Mouse (Mus musculus) forebrain, embryonic 16.5 days (tissue): ENCODE measurements around the gene Mad1l1. TPM values are rescaled to one million over a fixed set of nuclear protein-coding genes. Genes with fewer than 3 reads are reported as not detected.
A peak's percentile ranks its signal among the peaks of the same experiment; 100 is the strongest.

ENCODE experiments used
- ATAC-seq: fragments of 200-750 bp; cut with Nextera tagmentation; 2 replicates; pipeline ENCODE4 v1.8.0; 2017; ENCODE audit warnings: mild to moderate bottlenecking, moderate library complexity
- H3K27ac ChIP-seq: fragments of 300-500 bp; sonication (generic); 2 replicates; pipeline ENCODE4 v1.5.1; 2014; ENCODE audit warnings: low read length, control low read depth
- H3K27me3 ChIP-seq: fragments of 300-500 bp; sonication (generic); replicated peaks from 2 replicates; pipeline ENCODE4 v1.6.1; 2014; ENCODE audit warnings: low read length; ENCODE audit not compliant: control insufficient read depth, insufficient read depth
- H3K36me3 ChIP-seq: fragments of 300-500 bp; sonication (generic); 2 replicates; pipeline ENCODE4 v1.6.1; 2014; ENCODE audit not compliant: control insufficient read depth, insufficient read depth
- H3K4me1 ChIP-seq: fragments of 300-500 bp; sonication (generic); replicated peaks from 2 replicates; pipeline ENCODE4 v1.6.1; 2014; ENCODE audit warnings: low read length; ENCODE audit not compliant: control insufficient read depth, insufficient read depth
- H3K4me2 ChIP-seq: fragments of 300-500 bp; sonication (generic); 2 replicates; pipeline ENCODE4 v1.6.1; 2014; ENCODE audit warnings: mild to moderate bottlenecking, low read length, control low read depth
- H3K4me3 ChIP-seq: fragments of 300-500 bp; sonication (generic); replicated peaks from 2 replicates; pipeline ENCODE4 v1.5.1; 2014; ENCODE audit warnings: mild to moderate bottlenecking, low read length, control low read depth
- H3K9ac ChIP-seq: fragments of 300-500 bp; sonication (generic); replicated peaks from 2 replicates; pipeline ENCODE4 v1.6.1; 2014; ENCODE audit warnings: low read depth, low read length, control low read depth
- H3K9me3 ChIP-seq: fragments of 300-500 bp; sonication (generic); 2 replicates; pipeline ENCODE4 v1.6.1; 2016; ENCODE audit warnings: low read length; ENCODE audit not compliant: control insufficient read depth
- WGBS: fragments of 180-500 bp; shearing (Covaris S2); extraction: QIAGEN DNeasy Blood & Tissue Kit; methylation state at CpG from one replicate; pipeline ENCODE4 v1.1.7; 2014; 5-methylcytosine and 5-hydroxymethylcytosine counted together
- polyA plus RNA-seq: library from polyadenylated mRNA; unstranded; fragments of >200 nt; fragmentation: Nextera tagmentation; extraction: Ambion mirVana; gene quantifications from 2 replicates; pipeline ENCODE4 v1.2.1, GENCODE M21; 2015

The Mad1l1 gene
- polyA plus RNA-seq, 1 experiment from 2014 or later, result 33.4 TPM

GRCm38 (mm10) chr5:139985073-139985746 is 336.1 kb downstream of the Mad1l1 start:
- no peak overlapping the region for H3K4me3 ChIP-seq
- no peak overlapping the region for H3K9ac ChIP-seq
- H3K27ac ChIP-seq, result no peak overlapping the region
- peaks cover 6% of the 10 kb centered on the region for H3K9me3 ChIP-seq
- no peaks in the 10 kb centered on the region for H3K36me3 ChIP-seq
- H3K4me2 ChIP-seq, result no peak overlapping the region
- H3K27me3 ChIP-seq, result no peaks in the 10 kb centered on the region
- 44% methylated on average over 18 of the region's 18 CpGs for WGBS
- ATAC-seq, result no peak
- no peaks in the 10 kb centered on the region for H3K4me1 ChIP-seq

- H3K4me1 ChIP-seq, result peaks cover 7% of the 10 kb centered on the region
- no peak overlapping the region for H3K4me3 ChIP-seq
- H3K36me3 ChIP-seq, result no peaks in the 10 kb centered on the region
- H3K9ac ChIP-seq, result no peak overlapping the region
- no peaks in the 10 kb centered on the region for H3K9me3 ChIP-seq
- no peaks in the 10 kb centered on the region for H3K27me3 ChIP-seq
- no peak overlapping the region for H3K4me2 ChIP-seq
- WGBS, result 100% methylated on average over 1 of the region's 1 CpGs
- no peak for ATAC-seq
- no peak overlapping the region for H3K27ac ChIP-seq
Observed at GRCm38 (mm10) chr5:139981976-139982375, 339.4 kb downstream of the Mad1l1 start.

- WGBS, result 75% methylated on average over 9 of the region's 9 CpGs
- ATAC-seq, result peak; percentile 40; the same call in 1 of the 2 replicates
Observed at GRCm38 (mm10) chr5:139979371-139979770, 342.0 kb downstream of the Mad1l1 start.

GRCm38 (mm10) chr5:139978525-139979276 is 342.7 kb downstream of the Mad1l1 start:
- 9% methylated on average over 13 of the region's 13 CpGs for WGBS
- Histone ChIP-seq H3K4me2 (no peak overlapping the region), H3K9me3 (no peaks in the 10 kb centered on the region), H3K4me1 (peaks cover 7% of the 10 kb centered on the region), H3K36me3 (no peaks in the 10 kb centered on the region), H3K4me3 (no peak overlapping the region), H3K27me3 (no peaks in the 10 kb centered on the region), H3K9ac (no peak overlapping the region), H3K27ac (no peak overlapping the region)
- no peak for ATAC-seq

More at GRCm38 (mm10) chr5:139979371-139979770, 342.0 kb downstream of the Mad1l1 start:
- Histone ChIP-seq H3K4me3 (no peak overlapping the region), H3K36me3 (no peaks in the 10 kb centered on the region), H3K27me3 (no peaks in the 10 kb centered on the region), H3K9ac (no peak overlapping the region), H3K4me1 (peaks cover 7% of the 10 kb centered on the region), H3K27ac (no peak overlapping the region), H3K4me2 (no peak overlapping the region), H3K9me3 (no peaks in the 10 kb centered on the region)

GRCm38 (mm10) chr5:139977476-139977875 is 343.9 kb downstream of the Mad1l1 start:
- Histone ChIP-seq H3K9me3 (no peaks in the 10 kb centered on the region), H3K27ac (no peak overlapping the region)
- WGBS, result 48% methylated on average over 8 of the region's 8 CpGs

GRCm38 (mm10) chr5:139976584-139976983 is 344.8 kb downstream of the Mad1l1 start:
- ATAC-seq, result no peak
- H3K4me1 ChIP-seq, result peaks cover 7% of the 10 kb centered on the region
- no peak overlapping the region for H3K4me3 ChIP-seq
- WGBS, result 77% methylated on average over 4 of the region's 4 CpGs
- H3K36me3 ChIP-seq, result no peaks in the 10 kb centered on the region
- H3K4me2 ChIP-seq, result no peak overlapping the region
- H3K27me3 ChIP-seq, result no peaks in the 10 kb centered on the region
- H3K9me3 ChIP-seq, result no peaks in the 10 kb centered on the region
- H3K27ac ChIP-seq, result no peak overlapping the region
- H3K9ac ChIP-seq, result no peak overlapping the region

More at GRCm38 (mm10) chr5:139977476-139977875, 343.9 kb downstream of the Mad1l1 start:
- no peaks in the 10 kb centered on the region for H3K27me3 ChIP-seq
- H3K4me2 ChIP-seq, result no peak overlapping the region
- no peak for ATAC-seq
- H3K9ac ChIP-seq, result no peak overlapping the region
- peaks cover 7% of the 10 kb centered on the region for H3K4me1 ChIP-seq
- no peaks in the 10 kb centered on the region for H3K36me3 ChIP-seq
- H3K4me3 ChIP-seq, result no peak overlapping the region

- no peak overlapping the region for H3K9ac ChIP-seq
- H3K27me3 ChIP-seq, result no peaks in the 10 kb centered on the region
- ATAC-seq, result no peak
- H3K36me3 ChIP-seq, result no peaks in the 10 kb centered on the region
- H3K27ac ChIP-seq, result no peak overlapping the region
- no peak overlapping the region for H3K4me2 ChIP-seq
- no peak overlapping the region for H3K4me3 ChIP-seq
- H3K4me1 ChIP-seq, result no peaks in the 10 kb centered on the region
- 56% methylated on average over 12 of the region's 12 CpGs for WGBS
- no peaks in the 10 kb centered on the region for H3K9me3 ChIP-seq
Observed at GRCm38 (mm10) chr5:139970186-139970631, 351.1 kb downstream of the Mad1l1 start.

- Histone ChIP-seq H3K4me2 (no peak overlapping the region), H3K4me3 (no peak overlapping the region), H3K4me1 (no peaks in the 10 kb centered on the region), H3K9ac (no peak overlapping the region), H3K9me3 (no peaks in the 10 kb centered on the region), H3K27ac (no peak overlapping the region), H3K27me3 (no peaks in the 10 kb centered on the region), H3K36me3 (no peaks in the 10 kb centered on the region)
- 70% methylated on average over 14 of the region's 14 CpGs for WGBS
- ATAC-seq, result no peak
Observed at GRCm38 (mm10) chr5:139969151-139969948, 352.0 kb downstream of the Mad1l1 start.

- no peak overlapping the region for H3K9ac ChIP-seq
- ATAC-seq, result no peak
- H3K4me1 ChIP-seq, result no peaks in the 10 kb centered on the region
- WGBS, result 89% methylated on average over 14 of the region's 14 CpGs
- H3K4me2 ChIP-seq, result no peak overlapping the region
- H3K4me3 ChIP-seq, result no peak overlapping the region
- H3K27ac ChIP-seq, result no peak overlapping the region
- H3K27me3 ChIP-seq, result no peaks in the 10 kb centered on the region
- no peaks in the 10 kb centered on the region for H3K36me3 ChIP-seq
- no peaks in the 10 kb centered on the region for H3K9me3 ChIP-seq
Observed at GRCm38 (mm10) chr5:139965596-139965995, 355.8 kb downstream of the Mad1l1 start.
